Mouse (Mus musculus) embryo, embryonic 11.5 days (tissue): ENCODE results near the gene Gm10477.
"Not testable (repeated sequence)": the region's sequence is repeated elsewhere in the genome, so short reads cannot be mapped to it uniquely, and the experiment has no call there.

ENCODE experiments used
- DNase-seq: peaks from one replicate; pipeline ENCODE4 v3.0.0-alpha.2; 2012; ENCODE audit warnings: low read depth, low spot score

Gm10477 gene

DNA sequence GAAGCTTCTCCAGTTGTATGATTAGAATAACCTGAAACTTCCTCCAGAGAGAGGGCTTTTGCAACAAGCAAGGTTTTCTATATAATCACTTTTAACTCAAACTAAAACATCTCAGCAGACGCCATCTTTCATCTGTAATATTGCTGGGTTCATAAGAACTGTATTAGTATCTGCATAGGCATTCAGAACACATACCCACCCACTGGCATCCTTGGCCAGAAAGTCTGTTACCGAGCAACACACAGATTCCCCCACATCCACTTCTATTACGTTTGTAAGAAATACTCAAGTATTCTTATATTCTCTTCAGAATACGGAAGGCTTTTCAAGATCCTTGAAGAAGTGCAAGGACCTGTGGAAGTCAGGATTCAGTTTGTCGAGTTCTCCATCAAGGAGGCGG lies at the start of gene Gm10477:
Gm10477 (plus strand) TSS at position 301 of the 400 bp plus-strand sequence.
- not testable (repeated sequence) for DNase-seq

DNA sequence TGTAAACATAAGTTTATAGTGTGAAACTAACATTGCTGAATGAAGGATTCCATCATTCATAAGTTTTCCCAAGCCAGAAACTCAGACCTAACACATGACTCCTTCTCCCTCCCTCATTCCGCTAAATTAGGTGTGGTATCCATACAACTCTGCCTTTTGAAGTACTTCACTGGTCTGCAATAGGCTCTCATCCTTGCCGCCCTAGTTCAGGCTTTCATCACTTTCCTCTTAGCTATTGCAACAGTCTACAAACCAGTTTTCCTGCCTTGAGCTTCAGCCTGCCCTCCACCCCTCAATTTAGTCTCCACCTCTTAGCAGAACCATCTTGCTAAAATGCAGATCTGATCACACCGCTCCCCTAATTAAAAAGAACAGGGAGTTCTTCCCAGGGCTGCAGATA lies 47.0 kb upstream of the Gm10477 start:
- no peak for DNase-seq

DNA sequence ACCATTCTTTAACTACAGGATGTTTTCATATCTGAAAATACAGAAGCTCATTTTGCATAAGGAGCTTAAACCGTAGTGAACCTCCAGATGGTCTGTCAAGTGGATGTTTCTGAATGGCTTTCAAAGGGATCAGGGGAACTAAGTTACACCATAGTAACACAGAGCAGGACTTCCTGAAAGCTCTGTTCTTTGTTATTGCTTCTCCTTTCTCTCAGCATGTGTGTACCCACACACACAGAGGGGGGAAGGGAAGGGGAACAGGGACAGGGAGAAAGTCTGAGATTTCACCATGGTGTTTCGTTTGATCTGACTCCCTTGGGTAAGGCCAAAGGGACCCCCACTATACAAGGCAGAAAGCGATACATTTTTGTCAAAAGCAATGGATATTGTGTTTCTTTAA lies 42.6 kb upstream of the Gm10477 start:
- DNase-seq, result no peak

DNA sequence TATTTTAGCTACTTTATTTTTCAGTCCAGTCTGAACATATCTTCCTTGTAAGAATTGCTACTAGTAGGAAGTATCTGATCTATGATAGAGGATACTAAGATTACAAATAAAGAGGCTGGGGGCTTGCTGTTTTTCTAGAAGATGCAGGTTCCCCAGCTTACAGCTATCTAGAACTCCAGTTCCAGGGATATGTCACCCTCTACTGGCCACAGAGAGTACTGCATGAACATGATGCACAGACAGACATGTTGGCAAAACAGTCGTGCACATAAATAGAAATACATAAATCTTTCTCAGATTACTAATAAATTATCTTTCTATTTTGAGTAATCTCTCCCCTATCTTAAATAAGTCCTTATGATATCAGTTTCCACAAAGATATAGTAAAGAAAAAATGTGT lies 34.8 kb upstream of the Gm10477 start:
- DNase-seq, result peak; percentile 56

DNA sequence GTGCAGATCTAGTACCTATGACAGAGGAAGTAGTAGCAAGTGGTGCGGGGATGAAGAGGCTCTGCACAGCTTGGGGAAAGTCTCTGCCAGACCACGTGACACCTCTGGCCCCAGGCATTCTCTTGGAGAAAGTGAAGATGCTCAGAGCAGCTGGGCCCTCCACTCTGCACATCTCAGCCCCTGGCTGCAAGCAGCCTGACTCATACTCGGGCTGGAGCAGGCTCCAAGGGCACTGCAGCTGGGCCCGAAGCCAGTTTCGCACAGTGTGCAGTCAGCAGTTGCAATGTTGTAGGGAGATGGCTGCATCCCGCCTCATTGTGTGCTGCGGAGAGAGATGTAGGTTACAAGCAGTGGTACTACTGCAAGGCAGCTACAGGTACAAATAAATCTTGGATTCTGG lies 27.3 kb upstream of the Gm10477 start:
- DNase-seq, result no peak

DNA sequence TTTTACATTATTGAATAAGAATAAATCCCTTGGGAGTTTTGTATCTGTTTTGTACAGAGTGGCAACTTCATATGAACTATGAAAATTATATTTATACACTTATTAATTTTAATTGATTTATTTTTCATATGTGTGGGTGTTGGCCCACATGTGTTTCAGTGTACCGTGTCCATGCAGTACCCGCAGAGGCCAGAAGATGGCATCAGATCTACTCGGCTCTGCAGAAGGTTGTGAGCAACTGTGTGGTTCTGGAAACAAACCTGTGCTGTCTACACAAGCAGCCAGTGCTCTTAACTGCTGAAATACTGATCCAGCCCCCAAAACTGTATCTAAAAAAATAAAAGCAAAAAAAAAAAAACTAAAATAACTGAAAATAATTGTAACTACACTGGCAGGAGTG lies 6.7 kb downstream of the Gm10477 start:
- peak; percentile 19 for DNase-seq

DNA sequence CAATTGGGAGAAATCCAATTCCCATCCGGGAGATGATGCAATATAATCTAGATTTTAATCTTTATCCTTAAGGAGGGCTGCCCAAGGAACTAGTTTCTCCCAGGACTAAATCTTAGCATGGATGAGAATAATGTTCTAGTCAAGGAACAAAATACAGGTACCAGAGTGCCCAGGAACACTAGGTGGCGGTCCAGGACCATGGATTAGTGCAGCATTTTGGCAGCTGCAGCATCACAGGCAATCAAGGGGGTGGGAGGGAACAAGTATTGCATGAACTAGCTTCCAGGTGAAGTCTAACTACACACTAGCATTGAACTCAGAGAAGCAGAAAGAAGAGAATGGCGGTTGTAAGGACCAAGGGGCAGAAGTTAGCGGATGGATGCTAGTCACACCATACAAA lies 12.6 kb downstream of the Gm10477 start:
- DNase-seq, result peak; percentile 11

DNA sequence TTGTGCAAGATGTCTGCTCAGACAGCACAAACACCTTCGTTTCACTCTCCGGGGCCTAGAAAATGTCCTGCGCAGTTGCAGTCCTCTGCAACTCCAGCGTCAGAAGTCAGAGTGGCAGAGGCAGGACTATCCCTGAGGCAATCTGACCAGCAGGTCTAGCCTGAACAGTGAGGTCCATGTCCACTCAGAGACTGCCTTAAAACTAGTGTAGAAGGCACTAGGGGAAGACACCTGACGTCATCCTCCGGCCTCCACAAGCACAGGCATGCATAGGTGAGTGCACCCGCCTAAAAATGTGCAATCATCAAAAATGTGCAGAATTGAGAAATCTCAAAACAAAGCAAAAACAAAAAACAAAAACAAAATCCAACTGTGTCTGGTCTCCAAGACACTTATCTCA lies 25.0 kb downstream of the Gm10477 start, which contains the start of gene Gm648:
Gm648 (minus strand) TSS at position 101 of the 400 bp plus-strand sequence.
- DNase-seq, result no peak

DNA sequence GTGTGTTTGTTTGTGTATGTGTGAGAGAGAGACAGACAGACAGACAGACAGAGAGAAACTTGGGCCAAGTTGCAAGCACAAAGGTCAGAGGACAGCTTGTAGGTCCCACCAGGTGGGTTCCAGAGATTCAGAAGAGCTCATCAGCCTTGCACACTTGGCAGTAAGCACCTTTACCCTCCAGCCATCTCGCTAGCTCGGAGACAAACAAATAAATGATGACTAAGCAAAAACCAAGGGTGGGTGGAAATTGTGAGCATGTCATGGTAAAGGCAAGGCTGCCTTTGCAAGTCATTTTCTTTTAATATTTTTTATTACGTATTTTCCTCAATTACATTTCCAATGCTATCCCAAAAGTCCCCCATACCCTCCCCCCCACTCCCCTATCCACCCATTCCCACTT lies 29.0 kb downstream of the Gm10477 start:
- no peak for DNase-seq

DNA sequence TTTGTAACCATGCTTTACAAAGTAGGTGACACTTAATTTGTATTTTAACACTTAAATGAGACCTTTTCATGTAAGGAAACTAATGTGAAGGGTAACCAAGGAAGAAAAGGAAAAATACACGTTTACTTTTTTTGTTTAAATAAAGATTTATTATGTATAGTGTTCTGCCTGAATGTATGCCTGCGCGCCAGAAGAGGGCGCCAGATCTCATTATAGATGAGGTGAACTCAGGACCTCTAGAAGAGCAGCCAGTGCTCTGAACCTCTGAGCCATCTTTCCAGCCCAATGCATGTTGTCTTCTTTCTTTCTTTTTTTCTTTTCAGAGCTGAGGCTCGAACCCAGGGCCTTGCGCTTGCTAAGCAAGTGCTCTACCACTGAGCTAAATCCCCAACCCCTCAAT lies 47.9 kb downstream of the Gm10477 start:
- DNase-seq, result no peak
